Mouse (Mus musculus): ENCODE results near the gene Sec14l2.

Sec14l2 gene

GRCm38 (mm10) chr11:4080219-4080618 lies 43.0 kb downstream of the Sec14l2 start:
- in situ Hi-C loops (cut with MboI; ENCODE audit: low pct_unique_long_range_greater_than_20kb in 1 of 2, low sequenced_read_pairs in 2 of 2, unreplicated experiment in 1 of 2) = loop anchor here in 1 of 2 experiments (5.0 kb wide), 1 partner anchor 68 kb away; no protein-coding TSS in a partner anchor

GRCm38 (mm10) chr11:4078267-4078933 lies 44.8 kb downstream of the Sec14l2 start:
- in situ Hi-C loops (cut with MboI; ENCODE audit: low pct_unique_long_range_greater_than_20kb in 1 of 2, low sequenced_read_pairs in 2 of 2, unreplicated experiment in 1 of 2) = loop anchor here in 1 of 2 experiments (5.0 kb wide), 1 partner anchor 71 kb away; no protein-coding TSS in a partner anchor

GRCm38 (mm10) chr11:4076633-4077032 lies 46.6 kb downstream of the Sec14l2 start:
- in situ Hi-C loops (cut with MboI; ENCODE audit: low pct_unique_long_range_greater_than_20kb in 1 of 2, low sequenced_read_pairs in 2 of 2, unreplicated experiment in 1 of 2) = loop anchor here in 1 of 2 experiments (5.0 kb wide), 1 partner anchor 69 kb away; no protein-coding TSS in a partner anchor

GRCm38 (mm10) chr11:4069664-4070063 lies 53.6 kb downstream of the Sec14l2 start:
- in situ Hi-C loops (cut with MboI; ENCODE audit: low pct_unique_long_range_greater_than_20kb in 1 of 2, low sequenced_read_pairs in 2 of 2, unreplicated experiment in 1 of 2) = no loop called here

- in situ Hi-C loops (cut with MboI; ENCODE audit: low pct_unique_long_range_greater_than_20kb in 1 of 2, low sequenced_read_pairs in 2 of 2, unreplicated experiment in 1 of 2) = no loop called here
Measured at GRCm38 (mm10) chr11:4064627-4065122, 58.5 kb downstream of the Sec14l2 start, which contains the start of gene Sec14l3. TSS of gene Sec14l3 (plus strand) at chr11:4064841.

GRCm38 (mm10) chr11:4062981-4063380 lies 60.2 kb downstream of the Sec14l2 start:
- in situ Hi-C loops (cut with MboI; ENCODE audit: low pct_unique_long_range_greater_than_20kb in 1 of 2, low sequenced_read_pairs in 2 of 2, unreplicated experiment in 1 of 2) = no loop called here

- in situ Hi-C loops (cut with MboI; ENCODE audit: low pct_unique_long_range_greater_than_20kb in 1 of 2, low sequenced_read_pairs in 2 of 2, unreplicated experiment in 1 of 2) = no loop called here
Measured at GRCm38 (mm10) chr11:4062523-4062922, 60.7 kb downstream of the Sec14l2 start.

- in situ Hi-C loops (cut with MboI; ENCODE audit: low pct_unique_long_range_greater_than_20kb in 1 of 2, low sequenced_read_pairs in 2 of 2, unreplicated experiment in 1 of 2) = no loop called here
Measured at GRCm38 (mm10) chr11:4060866-4061575, 62.2 kb downstream of the Sec14l2 start.

- in situ Hi-C loops (cut with MboI; ENCODE audit: low pct_unique_long_range_greater_than_20kb in 1 of 2, low sequenced_read_pairs in 2 of 2, unreplicated experiment in 1 of 2) = no loop called here
Measured at GRCm38 (mm10) chr11:4053586-4053985, 69.6 kb downstream of the Sec14l2 start.

- in situ Hi-C loops (cut with MboI; ENCODE audit: low pct_unique_long_range_greater_than_20kb in 1 of 2, low sequenced_read_pairs in 2 of 2, unreplicated experiment in 1 of 2) = no loop called here
Measured at GRCm38 (mm10) chr11:4048438-4048837, 74.8 kb downstream of the Sec14l2 start.

- in situ Hi-C loops (cut with MboI; ENCODE audit: low pct_unique_long_range_greater_than_20kb in 1 of 2, low sequenced_read_pairs in 2 of 2, unreplicated experiment in 1 of 2) = no loop called here
Measured at GRCm38 (mm10) chr11:4047766-4048165, 75.4 kb downstream of the Sec14l2 start.
